Mouse (Mus musculus) C2C12 (cell line): ENCODE results near the gene Hspb6.

ENCODE experiments used
- CTCF ChIP-seq: IDR thresholded peaks from one replicate; pipeline ENCODE4 v1.5.1; 2011; ENCODE audit not compliant: control insufficient read depth, insufficient read depth, insufficient read length
- MYOD1 ChIP-seq: IDR thresholded peaks from one replicate; pipeline ENCODE4 v1.6.1; 2011; ENCODE audit warnings: low read depth; ENCODE audit not compliant: control insufficient read depth, insufficient read length
- USF1 ChIP-seq: IDR thresholded peaks from one replicate; pipeline ENCODE4 v1.6.1; 2011; ENCODE audit warnings: low read depth, mild to moderate bottlenecking, control low read depth, moderate library complexity

DNA sequence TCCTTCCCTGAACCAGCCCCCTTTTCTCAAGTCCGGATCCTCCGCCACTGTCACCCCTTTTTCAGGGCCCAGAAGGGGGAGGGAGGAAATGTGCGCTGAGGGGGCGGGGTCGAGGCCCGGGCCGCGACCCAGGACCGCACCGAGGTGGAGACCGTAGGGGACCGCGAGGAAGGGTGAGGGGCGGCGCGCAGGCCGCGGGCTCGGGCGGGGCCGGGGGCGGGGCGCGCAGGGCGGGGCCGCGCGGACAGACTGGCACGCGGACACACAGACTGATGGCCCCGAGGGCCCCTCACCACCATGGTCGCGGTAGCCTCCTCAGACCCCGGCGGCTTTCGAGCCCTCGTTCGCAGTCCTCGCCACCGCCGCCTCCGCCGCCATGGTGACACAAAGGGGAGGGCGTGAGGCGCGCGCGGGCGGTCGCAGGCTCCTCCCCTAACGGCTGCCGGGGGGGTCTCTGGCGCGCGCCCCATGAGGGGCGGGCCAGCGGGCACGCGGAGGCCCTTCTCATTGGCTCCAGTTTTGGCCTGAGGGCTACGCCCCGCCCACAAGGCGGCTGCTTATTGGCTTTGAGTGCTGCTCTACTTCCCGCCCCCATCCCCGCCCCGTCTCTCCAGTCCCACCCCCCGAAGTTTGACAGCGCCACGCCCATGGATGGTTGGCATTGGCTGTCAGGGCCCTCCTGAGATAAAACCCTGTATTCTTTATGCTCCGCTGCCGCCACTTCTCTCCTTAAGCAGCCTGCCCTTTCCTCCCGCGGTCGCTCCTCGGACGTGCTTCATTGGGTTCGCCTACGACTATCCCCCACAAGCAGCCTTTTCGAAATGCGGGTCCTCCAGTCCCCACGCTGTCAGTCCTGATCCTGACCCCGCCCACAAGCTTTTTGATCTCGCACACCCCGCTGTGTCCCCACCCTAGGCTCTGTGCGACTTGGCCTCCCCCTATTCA, 17.1 kb upstream of the Hspb6 start, which contains the start of gene Arhgap33:
- TF ChIP-seq CTCF (no peak), MYOD1 (no peak), USF1 (no peak)
